Mouse (Mus musculus): Measurements from ENCODE around the gene Atp7b. TPM values are rescaled to one million over a fixed set of nuclear protein-coding genes. Genes with fewer than 3 reads are reported as not detected.

The Atp7b gene
- total RNA-seq, 2 experiments from 2014 or later, result 1.9 to 2.0 TPM

- no peak for DNase-seq (ENCODE audit: low spot score in 2 of 2)
- intact Hi-C loops (cut with DNase I), result no loop called here
Measured at GRCm38 (mm10) chr8:21947311-21948017, 112.6 kb downstream of the Atp7b start.

- no peak for DNase-seq (ENCODE audit: low spot score in 2 of 2)
- intact Hi-C loops (cut with DNase I), result no loop called here
Measured at GRCm38 (mm10) chr8:21946462-21946861, 113.6 kb downstream of the Atp7b start, which contains the start of gene Defb13. Gene Defb13, plus strand, starts transcription at chr8:21946762.

Other genes with a start within 250 kb of the Atp7b start
- gene Defb50, start 236.8 kb downstream of the Atp7b start, total RNA-seq (2021), result not detected
- not detected for gene Defb2, start 220.4 kb downstream of the Atp7b start, total RNA-seq (2021)
- gene Defb10, start 201.4 kb downstream of the Atp7b start, total RNA-seq (2021), result not detected
- gene Defb9, start 174.9 kb downstream of the Atp7b start, total RNA-seq (2021), result not detected
- gene Defb11, start 153.9 kb downstream of the Atp7b start, total RNA-seq (2021), result not detected
- not detected for gene Defb15, start 127.6 kb downstream of the Atp7b start, total RNA-seq (2021)
- not detected for gene Defb35, start 122.0 kb downstream of the Atp7b start, total RNA-seq (2021)
- not detected for gene Defb13, start 113.5 kb downstream of the Atp7b start, total RNA-seq (2021)
- gene Fam90a1a, start 101.6 kb downstream of the Atp7b start, total RNA-seq (2021), result not detected
- not detected for gene Ccdc70, start 90.5 kb downstream of the Atp7b start, total RNA-seq (2021)
- 10 to 100 TPM; 32.7 to 34.4 TPM for gene Alg11, start 416 bp upstream of the Atp7b start, total RNA-seq (2021)
- gene Nek5, start 64.7 kb upstream of the Atp7b start, total RNA-seq (2021), result under 1 TPM in 1 of 2 experiments, not detected in 1; 0.16 TPM
- 1 to 10 TPM; 1.8 to 1.9 TPM for gene Nek3, start 106.1 kb upstream of the Atp7b start, total RNA-seq (2021)
- under 1 TPM; 0.57 to 0.85 TPM for gene Ckap2, start 125.5 kb upstream of the Atp7b start, total RNA-seq (2021)
- 10 to 100 TPM; 26.0 to 28.1 TPM for gene Vps36, start 132.5 kb upstream of the Atp7b start, total RNA-seq (2021)
- 1 to 10 TPM; 3.6 to 4.6 TPM for gene Thsd1, start 167.0 kb upstream of the Atp7b start, total RNA-seq (2021)
- gene Tpte, start 223.1 kb upstream of the Atp7b start, total RNA-seq (2021), result not detected

Data from left cerebral cortex, postnatal 25 days (tissue).